Mouse (Mus musculus): ENCODE measurements around the gene B4galnt1. TPM values are rescaled to one million over a fixed set of nuclear protein-coding genes. Genes with fewer than 3 reads are reported as not detected.

B4galnt1 gene
- polyA plus RNA-seq, 1 experiment from 2014 or later, result 30.2 TPM

DNA sequence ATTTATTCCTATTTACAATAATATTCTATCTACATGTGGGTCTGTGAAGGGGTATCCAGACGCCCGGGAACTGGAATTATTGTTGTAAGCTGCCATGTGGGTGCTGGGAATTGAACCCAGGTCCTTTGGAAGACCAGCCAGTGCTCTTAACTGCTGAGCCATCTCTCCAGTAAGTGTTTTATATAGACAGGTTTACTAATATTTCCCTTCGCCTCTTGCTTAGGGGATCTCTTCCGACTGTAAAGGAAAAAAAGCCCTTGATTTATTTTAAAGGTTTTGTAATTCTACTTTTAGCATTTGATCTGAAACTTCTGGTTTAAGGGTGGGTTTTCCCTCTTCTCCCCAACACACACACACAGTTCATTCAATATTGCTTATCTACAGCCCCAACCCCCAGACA is 835 bp upstream of the B4galnt1 start:
- no peaks in the 10 kb centered on the region for H3K36me3 ChIP-seq
- no peak overlapping the region for H3K9ac ChIP-seq (replicated peaks)
- no peak for ATAC-seq
- H3K27me3 ChIP-seq, result peaks cover 50% of the 10 kb centered on the region
- H3K9me3 ChIP-seq, result no peaks in the 10 kb centered on the region
- no peak overlapping the region; the same call in 1 of the 2 replicates for H3K27ac ChIP-seq
- 95% methylated on average over 4 of the region's 4 CpGs for WGBS
- peak overlapping the region; percentile 98 for H3K4me2 ChIP-seq (replicated peaks)
- peaks cover 25% of the 10 kb centered on the region for H3K4me1 ChIP-seq (replicated peaks)
- no peak overlapping the region for H3K4me3 ChIP-seq (replicated peaks)

- Histone ChIP-seq H3K9me3 (no peaks in the 10 kb centered on the region), H3K27ac (peak overlapping the region; percentile 87), H3K9ac (replicated peaks) (peak overlapping the region; percentile 96), H3K36me3 (no peaks in the 10 kb centered on the region), H3K27me3 (peaks cover 61% of the 10 kb centered on the region), H3K4me3 (replicated peaks) (peak overlapping the region; percentile 79), H3K4me2 (replicated peaks) (peak overlapping the region; percentile 98), H3K4me1 (replicated peaks) (peaks cover 33% of the 10 kb centered on the region)
- 1% methylated on average over 42 of the region's 42 CpGs for WGBS
- ATAC-seq, result peak; percentile 69
Measured at GRCm38 (mm10) chr10:127165354-127165653, 279 bp downstream of the B4galnt1 start.

GRCm38 (mm10) chr10:127165654-127166403 is 804 bp downstream of the B4galnt1 start:
- H3K27me3 ChIP-seq, result peaks cover 66% of the 10 kb centered on the region
- H3K27ac ChIP-seq, result peak overlapping the region; percentile 87
- H3K4me1 ChIP-seq (replicated peaks), result peaks cover 38% of the 10 kb centered on the region
- peak overlapping the region; percentile 98 for H3K4me2 ChIP-seq (replicated peaks)
- WGBS, result under 1% methylated on average over 55 of the region's 56 CpGs
- H3K36me3 ChIP-seq, result no peaks in the 10 kb centered on the region
- H3K9ac ChIP-seq (replicated peaks), result peak overlapping the region; percentile 96
- H3K4me3 ChIP-seq (replicated peaks), result peak overlapping the region; percentile 79
- no peaks in the 10 kb centered on the region for H3K9me3 ChIP-seq
- ATAC-seq, result peak; percentile 43

GRCm38 (mm10) chr10:127166404-127166715 is 1.3 kb downstream of the B4galnt1 start:
- no peak for ATAC-seq
- 3% methylated on average over 11 of the region's 11 CpGs for WGBS
- peak overlapping the region; percentile 79 for H3K4me3 ChIP-seq (replicated peaks)
- peak overlapping the region; percentile 96 for H3K9ac ChIP-seq (replicated peaks)
- H3K27me3 ChIP-seq, result peaks cover 72% of the 10 kb centered on the region
- no peaks in the 10 kb centered on the region for H3K9me3 ChIP-seq
- H3K27ac ChIP-seq, result peak overlapping the region; percentile 87
- peak overlapping the region; percentile 98 for H3K4me2 ChIP-seq (replicated peaks)
- H3K36me3 ChIP-seq, result no peaks in the 10 kb centered on the region
- peaks cover 40% of the 10 kb centered on the region for H3K4me1 ChIP-seq (replicated peaks)

- H3K4me1 ChIP-seq (replicated peaks), result peaks cover 40% of the 10 kb centered on the region
- H3K4me2 ChIP-seq (replicated peaks), result peak overlapping the region; percentile 98
- no peak for ATAC-seq
- peak overlapping the region; percentile 87 for H3K27ac ChIP-seq
- H3K36me3 ChIP-seq, result peaks cover 6% of the 10 kb centered on the region
- H3K9ac ChIP-seq (replicated peaks), result peak overlapping the region; percentile 96
- 25% methylated on average over 15 of the region's 15 CpGs for WGBS
- H3K27me3 ChIP-seq, result peaks cover 78% of the 10 kb centered on the region
- no peaks in the 10 kb centered on the region for H3K9me3 ChIP-seq
- peak overlapping the region; percentile 79 for H3K4me3 ChIP-seq (replicated peaks)
Measured at GRCm38 (mm10) chr10:127166771-127167613, 2.0 kb downstream of the B4galnt1 start.

DNA sequence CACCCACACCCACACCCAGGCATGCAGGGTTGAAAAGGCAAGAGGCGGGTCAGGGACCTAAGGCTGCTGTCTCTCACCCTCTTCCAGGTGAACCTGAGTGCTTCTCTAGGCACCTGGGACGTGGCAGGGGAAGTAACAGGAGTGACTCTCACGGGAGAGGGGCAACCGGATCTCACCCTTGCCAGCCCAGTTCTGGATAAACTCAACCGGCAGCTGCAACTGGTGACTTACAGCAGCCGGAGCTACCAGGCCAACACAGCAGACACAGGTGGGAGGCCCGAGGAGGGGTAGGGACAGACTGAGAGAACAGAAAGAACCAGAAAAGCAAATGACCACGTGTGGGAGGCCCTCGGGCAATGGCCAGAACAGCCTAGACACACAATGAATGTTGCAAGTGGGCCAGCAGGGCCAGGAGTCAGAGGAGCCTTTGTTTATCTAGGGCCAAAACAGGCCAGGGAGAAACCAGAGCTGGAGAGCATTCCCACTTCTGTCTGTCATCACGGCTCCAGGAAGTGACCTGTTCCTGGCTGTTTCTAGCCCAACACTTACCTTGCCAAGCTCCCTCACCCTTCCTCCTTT is 2.7 kb downstream of the B4galnt1 start:
- H3K4me1 ChIP-seq (replicated peaks), result peaks cover 40% of the 10 kb centered on the region
- peak overlapping the region; percentile 98; the same call in 1 of the 2 replicates for H3K4me2 ChIP-seq (replicated peaks)
- no peaks in the 10 kb centered on the region for H3K9me3 ChIP-seq
- H3K4me3 ChIP-seq (replicated peaks), result peak overlapping the region; percentile 79
- WGBS, result 58% methylated on average over 10 of the region's 10 CpGs
- peaks cover 82% of the 10 kb centered on the region for H3K27me3 ChIP-seq
- H3K36me3 ChIP-seq, result peaks cover 11% of the 10 kb centered on the region
- ATAC-seq, result no peak
- no peak overlapping the region for H3K27ac ChIP-seq
- peak overlapping the region; percentile 1; the same call in 1 of the 2 replicates for H3K9ac ChIP-seq (replicated peaks)

GRCm38 (mm10) chr10:127170002-127170401 is 5.0 kb downstream of the B4galnt1 start:
- H3K4me2 ChIP-seq (replicated peaks), result peak overlapping the region; percentile 53
- peaks cover 18% of the 10 kb centered on the region for H3K36me3 ChIP-seq
- no peak for ATAC-seq
- no peaks in the 10 kb centered on the region for H3K9me3 ChIP-seq
- no peak overlapping the region for H3K9ac ChIP-seq (replicated peaks)
- peaks cover 40% of the 10 kb centered on the region for H3K4me1 ChIP-seq (replicated peaks)
- peaks cover 73% of the 10 kb centered on the region for H3K27me3 ChIP-seq
- WGBS, result 2% methylated on average over 22 of the region's 22 CpGs
- peak overlapping the region; percentile 26 for H3K4me3 ChIP-seq (replicated peaks)
- no peak overlapping the region for H3K27ac ChIP-seq

DNA sequence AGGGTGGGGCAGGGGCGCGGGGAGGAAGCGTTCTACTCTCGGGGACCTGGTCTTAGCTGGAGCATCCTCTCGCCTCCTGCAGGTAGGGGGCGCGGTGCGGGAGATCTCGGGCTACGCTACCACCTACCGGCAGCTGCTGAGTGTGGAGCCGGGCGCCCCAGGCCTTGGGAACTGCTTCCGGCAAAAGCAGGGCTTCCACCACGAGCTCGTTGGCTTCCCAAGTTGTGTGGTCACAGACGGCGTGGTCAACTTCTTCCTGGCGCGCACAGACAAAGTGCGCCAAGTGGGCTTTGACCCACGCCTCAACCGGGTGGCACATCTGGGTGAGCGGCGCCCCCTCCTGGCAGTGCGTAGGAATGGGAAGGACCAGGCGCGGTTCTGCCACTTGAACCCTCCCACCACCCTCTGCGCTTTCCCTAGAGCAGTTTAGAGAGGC is 5.8 kb downstream of the B4galnt1 start:
- Histone ChIP-seq H3K36me3 (peaks cover 18% of the 10 kb centered on the region), H3K4me1 (replicated peaks) (peaks cover 33% of the 10 kb centered on the region), H3K27me3 (peaks cover 72% of the 10 kb centered on the region), H3K4me2 (replicated peaks) (peak overlapping the region; percentile 53), H3K9me3 (no peaks in the 10 kb centered on the region), H3K9ac (replicated peaks) (no peak overlapping the region), H3K4me3 (replicated peaks) (peak overlapping the region; percentile 26), H3K27ac (no peak overlapping the region)
- under 1% methylated on average over 29 of the region's 29 CpGs for WGBS
- ATAC-seq, result peak; percentile 61

GRCm38 (mm10) chr10:127171631-127172200 is 6.7 kb downstream of the B4galnt1 start:
- no peaks in the 10 kb centered on the region for H3K9me3 ChIP-seq

DNA sequence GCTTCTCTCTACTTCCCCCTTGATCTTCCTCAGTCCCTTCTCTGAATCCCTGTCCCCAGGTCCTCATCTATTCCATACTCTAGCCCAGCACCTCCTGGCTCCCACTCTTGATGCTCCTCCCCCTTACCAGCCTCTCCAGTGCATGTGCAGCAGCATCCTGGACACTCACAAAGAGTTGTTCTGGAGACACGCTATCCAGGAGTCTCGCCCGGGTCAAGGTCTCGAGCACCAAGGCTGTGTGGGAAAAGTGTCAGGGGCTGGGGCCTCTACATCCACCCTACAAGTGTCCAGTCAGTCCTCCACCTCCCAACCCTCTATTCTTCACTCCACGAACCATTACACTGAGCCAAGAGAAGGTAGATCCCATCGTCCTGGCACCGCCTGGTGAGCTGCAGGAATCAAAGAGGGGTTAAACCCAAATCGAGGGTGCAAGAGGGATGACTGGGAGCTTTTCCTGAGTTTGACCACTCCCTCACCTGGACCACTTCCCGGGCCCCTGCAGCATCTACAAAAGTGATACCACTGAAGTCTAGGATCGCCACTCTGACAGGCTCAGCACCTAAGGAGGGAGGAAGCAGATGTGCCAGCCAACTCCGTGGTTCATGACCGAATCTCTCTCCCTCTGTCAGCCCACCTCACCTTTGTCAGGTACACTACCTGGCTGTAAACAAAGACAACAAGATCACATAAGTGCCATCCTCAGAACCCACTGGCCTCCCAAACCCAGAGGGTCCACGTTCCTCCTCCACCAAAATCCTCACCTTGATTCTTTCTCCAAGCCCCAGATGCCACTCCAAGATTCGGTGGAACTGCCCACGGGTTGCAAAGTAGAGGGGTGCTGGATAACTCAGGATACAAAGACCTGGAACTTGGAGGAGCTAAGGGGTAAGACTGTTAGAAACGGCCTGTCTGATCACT is 8.4 kb downstream of the B4galnt1 start:
- peaks cover 72% of the 10 kb centered on the region for H3K27me3 ChIP-seq
- no peak overlapping the region for H3K9ac ChIP-seq (replicated peaks)
- ATAC-seq, result no peak
- H3K27ac ChIP-seq, result no peak overlapping the region
- no peak overlapping the region for H3K4me3 ChIP-seq (replicated peaks)
- H3K4me2 ChIP-seq (replicated peaks), result no peak overlapping the region
- H3K4me1 ChIP-seq (replicated peaks), result peaks cover 26% of the 10 kb centered on the region
- WGBS, result 85% methylated on average over 16 of the region's 16 CpGs
- H3K9me3 ChIP-seq, result no peaks in the 10 kb centered on the region
- H3K36me3 ChIP-seq, result peaks cover 18% of the 10 kb centered on the region

More at GRCm38 (mm10) chr10:127171631-127172200, 6.7 kb downstream of the B4galnt1 start:
- Histone ChIP-seq H3K36me3 (peaks cover 18% of the 10 kb centered on the region), H3K9ac (replicated peaks) (no peak overlapping the region), H3K27me3 (peaks cover 72% of the 10 kb centered on the region), H3K4me1 (replicated peaks) (peaks cover 26% of the 10 kb centered on the region), H3K4me2 (replicated peaks) (no peak overlapping the region), H3K27ac (no peak overlapping the region), H3K4me3 (replicated peaks) (no peak overlapping the region)
- 87% methylated on average over 15 of the region's 15 CpGs for WGBS
- no peak for ATAC-seq

DNA sequence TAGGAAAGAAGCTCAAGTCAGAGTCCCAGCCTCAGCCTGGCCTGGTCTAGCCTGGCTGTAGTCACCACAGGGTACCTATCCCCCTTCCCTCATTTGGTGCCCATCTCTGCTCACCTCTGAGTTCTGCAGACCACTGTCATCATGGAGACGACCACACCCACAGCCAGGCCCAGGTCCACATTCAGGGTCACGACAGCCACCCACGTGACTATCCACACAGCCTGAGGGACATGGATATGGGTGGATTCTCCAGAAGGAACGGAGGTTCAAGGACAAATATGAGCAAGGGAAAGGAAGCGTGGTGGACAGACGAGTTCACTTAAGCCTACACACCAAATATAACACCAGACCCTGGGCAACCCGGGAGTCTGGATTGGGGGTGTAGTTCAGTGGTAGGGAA is 9.1 kb downstream of the B4galnt1 start:
- peaks cover 72% of the 10 kb centered on the region for H3K27me3 ChIP-seq
- no peak for ATAC-seq
- no peaks in the 10 kb centered on the region for H3K9me3 ChIP-seq
- no peak overlapping the region for H3K4me3 ChIP-seq (replicated peaks)
- peaks cover 30% of the 10 kb centered on the region for H3K4me1 ChIP-seq (replicated peaks)
- no peak overlapping the region for H3K4me2 ChIP-seq (replicated peaks)
- no peak overlapping the region for H3K27ac ChIP-seq
- H3K36me3 ChIP-seq, result peaks cover 18% of the 10 kb centered on the region
- WGBS, result 89% methylated on average over 7 of the region's 7 CpGs
- H3K9ac ChIP-seq (replicated peaks), result no peak overlapping the region
